Mouse (Mus musculus) embryonic fibroblast, embryonic 13.5 days (primary cell): ENCODE measurements around the gene Prps2. TPM values are rescaled to one million over a fixed set of nuclear protein-coding genes. Genes with fewer than 3 reads are reported as not detected.
"Not testable (repeated sequence)": the region's sequence is repeated elsewhere in the genome, so short reads cannot be mapped to it uniquely, and the experiment has no call there.

ENCODE experiments used
- H3K27ac ChIP-seq: 2 replicates; pipeline ENCODE4 v1.5.1; 2012; ENCODE audit warnings: low read length, control low read depth, inconsistent platforms; ENCODE audit not compliant: insufficient read depth
- H3K4me1 ChIP-seq: 2 replicates; pipeline ENCODE4 v1.6.1; 2011; ENCODE audit warnings: low read length; ENCODE audit not compliant: control insufficient read depth, insufficient read depth
- H3K4me3 ChIP-seq: 2 replicates; pipeline ENCODE4 v1.5.1; 2011; ENCODE audit warnings: mild to moderate bottlenecking, control low read depth, low read length; ENCODE audit not compliant: insufficient read depth
- CTCF ChIP-seq: IDR thresholded peaks from 2 replicates; pipeline ENCODE4 v1.5.1; 2011; ENCODE audit warnings: mild to moderate bottlenecking, control low read depth, low read length, moderate library complexity, borderline replicate concordance; ENCODE audit not compliant: insufficient read depth
- POLR2A ChIP-seq: IDR thresholded peaks from 2 replicates; pipeline ENCODE4 v1.6.1; 2011; ENCODE audit warnings: low read depth, mild to moderate bottlenecking, control low read depth, low read length, moderate library complexity
- polyA plus RNA-seq: library from polyadenylated mRNA; stranded (reverse); fragments of >200 nt; gene quantifications from 2 replicates; pipeline ENCODE4 v1.2.4, GENCODE M21; 2011; ENCODE audit warnings: low read depth; ENCODE audit not compliant: missing spikeins, insufficient read length

The Prps2 gene
- 22.9 and 23.1 TPM in 2 replicates for polyA plus RNA-seq

DNA sequence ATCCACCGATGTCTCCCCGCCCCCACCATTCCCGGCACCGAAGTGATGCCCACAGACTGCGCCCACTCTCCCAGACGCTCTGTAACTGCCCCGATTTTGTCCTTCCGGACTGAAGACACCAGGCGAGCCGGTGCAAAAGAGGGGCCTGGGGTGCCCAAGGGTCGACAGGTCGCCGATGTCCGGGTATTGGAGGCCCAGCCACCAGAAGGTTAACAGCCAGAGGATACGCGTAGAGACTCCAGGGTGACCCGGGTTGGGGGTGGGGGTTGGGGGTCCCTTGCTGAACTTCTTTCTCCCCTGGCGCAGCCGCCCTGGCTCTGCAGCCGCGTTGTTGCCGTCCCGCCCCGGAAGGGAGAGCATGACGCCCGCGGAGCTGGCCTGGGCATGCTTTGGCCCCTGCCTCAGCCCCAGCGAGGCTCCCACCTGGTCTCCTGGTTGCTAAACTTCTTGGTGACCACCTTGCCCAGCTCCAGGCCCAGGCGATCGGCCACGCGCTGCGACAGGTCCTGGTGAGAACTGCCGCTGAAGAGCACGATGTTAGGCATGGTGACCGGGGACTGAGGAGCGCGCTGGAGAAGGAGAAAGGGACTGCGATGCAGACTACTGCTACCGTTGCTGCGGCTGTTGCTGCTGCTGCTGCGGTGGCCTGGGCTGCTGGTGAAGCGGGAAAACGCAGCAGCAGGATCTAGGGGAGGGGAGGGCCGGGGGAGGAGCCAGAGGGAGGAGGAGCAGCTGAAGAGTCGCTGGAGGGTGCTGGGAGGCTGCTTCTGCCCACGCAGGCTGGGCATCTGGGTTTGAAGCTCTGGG, at the start of gene Prps2:
Gene Prps2, minus strand, starts transcription at position 703 of the 807 bp plus-strand sequence.
- TF ChIP-seq POLR2A = peak; percentile 81
- no peak for TF ChIP-seq CTCF
- Histone ChIP-seq H3K4me1 (no peaks in the 10 kb centered on the region), H3K27ac (peak within 1 kb of the TSS; percentile 82), H3K4me3 (peak within 1 kb of the TSS; percentile 78)

DNA sequence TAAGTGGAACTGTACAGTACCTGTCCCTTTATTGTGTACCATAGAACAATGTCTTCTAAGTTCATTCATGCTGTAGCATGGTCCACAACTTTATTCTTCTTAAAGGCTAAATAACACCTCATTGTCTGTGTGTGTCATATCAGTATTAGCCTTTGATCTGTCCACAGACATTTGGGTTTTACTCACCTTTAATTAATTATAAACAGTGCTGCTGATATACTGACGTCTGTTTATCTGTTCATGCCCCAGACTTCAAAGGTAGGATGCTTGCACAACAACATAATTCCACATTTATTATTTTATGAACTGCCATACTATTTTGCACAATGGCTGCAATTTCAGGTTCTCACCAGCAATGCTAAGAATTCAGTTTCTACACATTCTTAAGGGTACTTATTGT, 35.1 kb upstream of the Prps2 start:
- TF ChIP-seq CTCF (no peak), POLR2A (no peak)
- H3K4me1 ChIP-seq = no peaks in the 10 kb centered on the region
- H3K27ac ChIP-seq = no peak overlapping the region
- H3K4me3 ChIP-seq = no peak overlapping the region

- TF ChIP-seq CTCF (no peak), POLR2A (no peak)
- Histone ChIP-seq H3K4me3 (no peak overlapping the region), H3K4me1 (no peaks in the 10 kb centered on the region), H3K27ac (no peak overlapping the region)
These were observed 12.4 kb upstream of the Prps2 start for GRCm38 (mm10) chrX:167394940-167395339.

GRCm38 (mm10) chrX:167386647-167387046, 4.1 kb upstream of the Prps2 start:
- H3K4me3 ChIP-seq = no peak overlapping the region
- H3K27ac ChIP-seq = no peak overlapping the region
- no peaks in the 10 kb centered on the region for H3K4me1 ChIP-seq
- TF ChIP-seq POLR2A (no peak), CTCF (no peak)

DNA sequence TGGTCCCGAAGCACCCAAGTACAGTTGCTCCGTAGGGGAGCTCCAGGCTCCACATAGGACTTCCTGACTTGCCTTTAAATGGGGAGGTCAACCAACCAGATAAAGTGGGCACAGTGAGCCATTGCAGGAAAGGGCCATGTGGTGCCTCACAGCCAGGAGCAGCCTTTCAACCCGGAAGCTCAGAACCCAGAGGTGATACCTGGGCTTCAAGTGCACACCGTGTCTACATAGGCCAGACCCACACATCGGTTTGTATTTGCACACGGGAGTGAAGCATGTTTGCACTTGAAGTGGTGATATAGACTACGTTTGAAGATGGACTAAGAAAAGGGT, 271 bp upstream of the Prps2 start:
- H3K27ac ChIP-seq = no peak overlapping the region
- TF ChIP-seq POLR2A = no peak
- no peak for TF ChIP-seq CTCF
- H3K4me3 ChIP-seq = peak overlapping the region; percentile 78; the same call in 1 of the 2 replicates
- H3K4me1 ChIP-seq = no peaks in the 10 kb centered on the region

DNA sequence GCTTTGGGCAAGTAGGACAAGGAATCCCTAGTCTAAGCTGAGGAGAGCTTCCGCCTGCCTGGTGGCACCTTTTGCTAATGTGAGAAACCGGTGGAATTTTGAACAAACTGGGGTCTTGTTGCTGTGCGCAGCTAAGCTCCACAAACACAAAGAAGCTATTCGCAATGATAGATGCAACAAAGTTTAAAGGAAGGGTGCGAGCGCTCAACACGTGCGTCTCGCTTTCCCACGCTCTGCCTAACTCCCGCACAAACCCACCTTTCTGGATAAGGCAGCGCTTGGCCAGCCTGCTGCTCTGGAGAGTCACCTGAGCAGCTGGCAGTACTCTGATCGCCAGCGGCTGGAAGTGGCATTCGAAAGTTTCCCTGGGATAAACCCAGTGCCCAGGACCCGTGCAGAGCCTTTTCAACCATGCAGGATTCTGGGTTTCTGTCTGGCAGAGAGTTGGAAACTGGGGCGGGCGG, 934 bp downstream of the Prps2 start:
- Histone ChIP-seq H3K27ac (no peak overlapping the region), H3K4me1 (no peaks in the 10 kb centered on the region), H3K4me3 (peak overlapping the region; percentile 78)
- TF ChIP-seq POLR2A (no peak), CTCF (no peak)

- Histone ChIP-seq H3K27ac (no peak overlapping the region), H3K4me3 (no peak overlapping the region), H3K4me1 (no peaks in the 10 kb centered on the region)
- TF ChIP-seq POLR2A (no peak), CTCF (no peak)
These were observed 2.5 kb downstream of the Prps2 start for GRCm38 (mm10) chrX:167380073-167380472.

DNA sequence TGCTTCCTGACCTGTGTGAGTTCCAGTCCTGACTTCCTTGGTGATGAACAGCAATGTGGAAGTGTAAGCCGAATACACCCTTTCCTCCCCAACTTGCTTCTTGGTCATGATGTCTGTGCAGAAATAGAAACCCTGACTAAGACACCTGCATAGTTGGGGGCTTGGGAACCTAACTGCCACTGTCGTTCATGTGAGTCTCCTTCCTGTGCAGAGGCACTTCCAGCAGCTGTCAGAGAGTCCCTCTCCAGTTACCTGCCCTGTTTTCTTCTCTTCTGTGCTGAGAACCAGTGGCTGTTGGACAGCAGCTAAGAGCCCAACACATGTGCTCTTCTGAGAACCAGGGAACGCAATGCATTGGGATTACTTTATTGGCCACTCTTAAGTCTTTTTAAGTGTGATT, 21.3 kb downstream of the Prps2 start:
- not testable (repeated sequence) for H3K4me1 ChIP-seq, H3K27ac ChIP-seq, H3K4me3 ChIP-seq

DNA sequence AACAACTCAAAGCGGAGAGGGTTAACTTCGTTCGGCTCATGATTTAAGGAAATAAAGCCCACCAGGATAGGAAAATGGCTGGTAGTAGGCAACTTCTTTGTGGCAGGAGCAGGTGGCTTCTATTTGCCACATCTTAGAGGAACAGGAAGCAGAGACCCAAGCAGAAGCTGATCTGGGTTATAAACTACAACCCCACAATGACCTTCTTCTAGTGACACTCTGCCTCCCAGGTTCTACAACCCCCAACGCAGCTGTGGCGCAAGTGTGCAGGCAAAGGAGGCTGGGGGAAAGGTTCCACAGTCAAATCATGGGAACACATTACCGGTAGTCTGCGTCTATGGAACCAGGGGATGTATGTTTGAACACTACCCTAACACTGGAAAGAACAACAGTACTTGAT, 22.8 kb downstream of the Prps2 start:
- Histone ChIP-seq H3K27ac (no peak overlapping the region), H3K4me3 (no peak overlapping the region), H3K4me1 (no peaks in the 10 kb centered on the region)
- no peak for TF ChIP-seq CTCF
- no peak for TF ChIP-seq POLR2A

- Histone ChIP-seq H3K27ac (no peak overlapping the region), H3K4me3 (no peak overlapping the region), H3K4me1 (no peaks in the 10 kb centered on the region)
- TF ChIP-seq POLR2A (no peak), CTCF (no peak)
These were observed 25.1 kb downstream of the Prps2 start for GRCm38 (mm10) chrX:167357415-167357814.

DNA sequence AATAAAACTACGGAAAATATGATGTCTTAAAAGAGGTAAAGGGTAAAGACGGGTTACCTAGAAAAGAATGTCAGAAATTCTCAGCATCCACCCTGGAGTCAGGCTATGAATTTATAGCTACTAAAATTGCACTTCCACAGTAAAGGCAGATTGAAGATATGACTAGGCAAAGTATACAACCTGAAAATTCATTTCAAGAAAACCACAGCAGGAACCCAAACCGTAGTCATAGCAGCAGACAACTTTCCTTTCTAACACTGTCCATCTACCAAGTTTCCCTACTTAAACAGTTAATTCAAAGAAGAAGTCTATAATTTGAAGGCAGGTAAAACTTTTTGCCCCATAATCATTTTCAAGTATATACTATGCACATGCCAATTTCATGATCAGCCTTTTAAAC, 26.6 kb downstream of the Prps2 start:
- no peak overlapping the region for H3K27ac ChIP-seq
- no peaks in the 10 kb centered on the region for H3K4me1 ChIP-seq
- no peak overlapping the region for H3K4me3 ChIP-seq
- TF ChIP-seq POLR2A (no peak), CTCF (no peak)
